Mouse (Mus musculus) embryo, embryonic 9.5 days (tissue): ENCODE measurements around the gene Slc9a9.

Source experiments
- DNase-seq: peaks from one replicate; pipeline ENCODE4 v3.0.0-alpha.2; 2017; ENCODE audit errors: extremely low spot score

The Slc9a9 gene

GRCm38 (mm10) chr9:95192901-95193532, 523.3 kb downstream of the Slc9a9 start:
- DNase-seq: no peak

- DNase-seq: no peak
Observed at GRCm38 (mm10) chr9:95193672-95194071, 524.0 kb downstream of the Slc9a9 start.

- DNase-seq: no peak
Observed at GRCm38 (mm10) chr9:95194158-95194557, 524.4 kb downstream of the Slc9a9 start.

- no peak for DNase-seq
Observed at GRCm38 (mm10) chr9:95207661-95208060, 538.0 kb downstream of the Slc9a9 start.

- no peak for DNase-seq
Observed at GRCm38 (mm10) chr9:95208681-95209080, 539.0 kb downstream of the Slc9a9 start.

- no peak for DNase-seq
Observed at GRCm38 (mm10) chr9:95220009-95220408, 550.3 kb downstream of the Slc9a9 start.

GRCm38 (mm10) chr9:95221310-95221709, 551.6 kb downstream of the Slc9a9 start:
- no peak for DNase-seq

- no peak for DNase-seq
Observed at GRCm38 (mm10) chr9:95226986-95227385, 557.3 kb downstream of the Slc9a9 start.

- no peak for DNase-seq
Observed at GRCm38 (mm10) chr9:95228123-95228522, 558.4 kb downstream of the Slc9a9 start.

- DNase-seq: no peak
Observed at GRCm38 (mm10) chr9:95229147-95229546, 559.4 kb downstream of the Slc9a9 start.

GRCm38 (mm10) chr9:95239900-95240299, 570.2 kb downstream of the Slc9a9 start:
- DNase-seq: no peak

GRCm38 (mm10) chr9:95242628-95243195, 573.0 kb downstream of the Slc9a9 start:
- no peak for DNase-seq

- DNase-seq: no peak
Observed at GRCm38 (mm10) chr9:95254162-95254561, 584.5 kb downstream of the Slc9a9 start.

GRCm38 (mm10) chr9:95255844-95256243, 586.1 kb downstream of the Slc9a9 start:
- DNase-seq: no peak

GRCm38 (mm10) chr9:95256680-95257316, 587.1 kb downstream of the Slc9a9 start:
- DNase-seq: no peak

- no peak for DNase-seq
Observed at GRCm38 (mm10) chr9:95262851-95263250, 593.1 kb downstream of the Slc9a9 start.

GRCm38 (mm10) chr9:95263867-95264509, 594.3 kb downstream of the Slc9a9 start:
- no peak for DNase-seq

- DNase-seq: no peak
Observed at GRCm38 (mm10) chr9:95266179-95266578, 596.5 kb downstream of the Slc9a9 start.

GRCm38 (mm10) chr9:95266924-95267323, 597.2 kb downstream of the Slc9a9 start:
- no peak for DNase-seq

GRCm38 (mm10) chr9:95279590-95280344, 610.1 kb downstream of the Slc9a9 start:
- DNase-seq: peak; percentile 8
